Comparison of ENCODE assay signal across 8 mouse cellular contexts in genomic region chr17:25773549-25774120, GRCm38 (mm10). TPM values are rescaled to one million over a fixed set of nuclear protein-coding genes. Genes with fewer than 3 reads are reported as not detected.
DNase-seq lines count a peak whose midpoint lies in the region; ATAC-seq lines count a peak whose summit lies in the region.

Gene Narfl (plus strand): TSS chr17:25773776.

- under 1% methylated on average over 37 of the region's 37 CpGs for WGBS in heart, embryonic 14.5 days
- under 1% methylated on average over 37 of the region's 37 CpGs for WGBS in liver, embryonic 13.5 days (ENCODE audit: insufficient replicate concordance)
- WGBS in stomach, embryonic 16.5 days = under 1% methylated on average over 37 of the region's 37 CpGs

- DNase-seq in c-Kit-negative CD71-positive TER-119-positive erythroid progenitor cells, embryonic 14.5 days (ENCODE audit: low read depth, low spot score) = peak; percentile 97
- DNase-seq in fibroblast of lung, adult 2 months (ENCODE audit: low read depth) = peak; percentile 92
- peak; percentile 97 for DNase-seq in kidney, postnatal 14 days
- peak; percentile 94 for DNase-seq in liver, embryonic 13.5 days
- peak; percentile 99 for DNase-seq in neural tube, embryonic 10.5 days (ENCODE audit: extremely low spot score, low spot score)

- peak within 1 kb of the TSS; percentile 20 to 39; a peak in 1 of 4 replicates for H3K27ac ChIP-seq in heart, embryonic 14.5 days (replicated peaks in 1 of 2; ENCODE audit: control insufficient read depth in 1 of 2, insufficient read depth in 1 of 2, low read depth in 2 of 2, low read length in 2 of 2)
- H3K27ac ChIP-seq in liver, embryonic 13.5 days = no peak within 1 kb of the TSS
- H3K27ac ChIP-seq in stomach, embryonic 16.5 days (ENCODE audit: low read length) = no peak within 1 kb of the TSS

- H3K9me3 ChIP-seq in heart, embryonic 14.5 days (ENCODE audit: control insufficient read depth, low read length) = no peaks in the 10 kb centered on the region
- H3K9me3 ChIP-seq in liver, embryonic 13.5 days (replicated peaks) = no peaks in the 10 kb centered on the region
- no peaks in the 10 kb centered on the region for H3K9me3 ChIP-seq in stomach, embryonic 16.5 days (replicated peaks; ENCODE audit: control insufficient read depth, low read length)

- H3K9ac ChIP-seq in heart, embryonic 14.5 days (ENCODE audit: low read length) = peak within 1 kb of the TSS; percentile 90
- peak within 1 kb of the TSS; percentile 82 for H3K9ac ChIP-seq in liver, embryonic 13.5 days
- H3K9ac ChIP-seq in stomach, embryonic 16.5 days (ENCODE audit: low read length) = peak within 1 kb of the TSS; percentile 92

- peak within 1 kb of the TSS; percentile 72 to 75 for H3K4me3 ChIP-seq in heart, embryonic 14.5 days (ENCODE audit: control insufficient read depth in 1 of 2, insufficient read depth in 1 of 2, low read depth in 1 of 2, low read length in 2 of 2)
- peak within 1 kb of the TSS; percentile 73 for H3K4me3 ChIP-seq in liver, embryonic 13.5 days (replicated peaks)
- peak within 1 kb of the TSS; percentile 78 for H3K4me3 ChIP-seq in stomach, embryonic 16.5 days (replicated peaks; ENCODE audit: low read length)

- H3K4me1 ChIP-seq in heart, embryonic 14.5 days (ENCODE audit: control insufficient read depth in 2 of 2, insufficient read depth in 2 of 2, low read length in 2 of 2) = peaks cover 5 to 8% of the 10 kb centered on the region in 2 experiments
- peaks cover 18% of the 10 kb centered on the region for H3K4me1 ChIP-seq in liver, embryonic 13.5 days (replicated peaks)
- H3K4me1 ChIP-seq in stomach, embryonic 16.5 days (ENCODE audit: control insufficient read depth, insufficient read depth, low read length) = peaks cover 6% of the 10 kb centered on the region

- H3K4me2 ChIP-seq in heart, embryonic 14.5 days (ENCODE audit: low read length) = peak within 1 kb of the TSS; percentile 77
- peak within 1 kb of the TSS; percentile 79 for H3K4me2 ChIP-seq in liver, embryonic 13.5 days
- H3K4me2 ChIP-seq in stomach, embryonic 16.5 days (ENCODE audit: low read depth, low read length) = peak within 1 kb of the TSS; percentile 84

- H3K36me3 ChIP-seq in heart, embryonic 14.5 days (ENCODE audit: control insufficient read depth, insufficient read depth, low read length) = peaks cover 20% of the 10 kb centered on the region
- peaks cover 19% of the 10 kb centered on the region for H3K36me3 ChIP-seq in liver, embryonic 13.5 days
- H3K36me3 ChIP-seq in stomach, embryonic 16.5 days (ENCODE audit: control insufficient read depth, insufficient read depth, low read length) = no peaks in the 10 kb centered on the region

- no peaks in the 10 kb centered on the region for H3K27me3 ChIP-seq in heart, embryonic 14.5 days (ENCODE audit: control insufficient read depth, insufficient read depth, low read length)
- H3K27me3 ChIP-seq in liver, embryonic 13.5 days = peaks cover 11% of the 10 kb centered on the region
- H3K27me3 ChIP-seq in stomach, embryonic 16.5 days (ENCODE audit: control insufficient read depth, insufficient read depth, low read length) = no peaks in the 10 kb centered on the region

- peak; percentile 93 for ATAC-seq in CD4-positive, CD25-positive, alpha-beta regulatory T cell, adult 4 months
- ATAC-seq in heart, embryonic 14.5 days (ENCODE audit: insufficient number of reproducible peaks, insufficient read depth, low FRiP score, low read depth) = peak; percentile 67
- peak; percentile 82 for ATAC-seq in liver, embryonic 13.5 days (ENCODE audit: low read depth)
- ATAC-seq in stomach, embryonic 16.5 days (ENCODE audit: insufficient read depth, low FRiP score) = peak; percentile 89

RNA-seq across cellular contexts. Expression of gene Narfl, which starts in this region (rescaled TPM):
- 10 to 100 TPM; 21.4 to 29.8 TPM for polyA plus RNA-seq in CD4-positive, CD25-positive, alpha-beta regulatory T cell, adult 4 months (2017; shearing (Covaris generic))
- polyA plus RNA-seq in heart, embryonic 14.5 days (2014; fragmentation: Nextera tagmentation; extraction: Ambion mirVana) = 36.6 and 37.2 TPM in 2 replicates
- 16.4 and 17.5 TPM in 2 replicates for polyA plus RNA-seq in liver, embryonic 13.5 days (2015; fragmentation: Nextera tagmentation; extraction: Ambion mirVana)
- 28.3 and 28.6 TPM in 2 replicates for polyA plus RNA-seq in stomach, embryonic 16.5 days (2015; fragmentation: Nextera tagmentation; extraction: Ambion mirVana)

Comparison
In these comparisons a context has a peak if more than half of its experiments do, and no peak if none do; other contexts are left out.
1. H3K27ac ChIP-seq: peak in heart, embryonic 14.5 days (2 of 2); none in liver, embryonic 13.5 days (single experiment) and stomach, embryonic 16.5 days (single experiment).
2. Peak in every context shown above with its lines, with median percentiles within 50 percentile points of each other: ATAC-seq, DNase-seq, H3K4me2 ChIP-seq, H3K4me3 ChIP-seq and H3K9ac ChIP-seq.